Mouse (Mus musculus): Measurements from ENCODE around the gene Hivep2.

- TF ChIP-seq POLR2A (IDR thresholded peaks at IDR 0.05; ENCODE audit: control insufficient read depth, extremely low read depth, insufficient read depth, low read length, poor library complexity) (no peak), CTCF (IDR thresholded peaks at IDR 0.05; ENCODE audit: borderline replicate concordance, control insufficient read depth, extremely low read depth, insufficient read depth, low read length, poor library complexity) (no peak)
Observed at GRCm38 (mm10) chr10:14119201-14119600, 153.3 kb downstream of the Hivep2 start.
